Mouse (Mus musculus) embryo, embryonic 11 days (tissue): ENCODE measurements around the gene Bysl.
"Not testable (repeated sequence)": the region's sequence is repeated elsewhere in the genome, so short reads cannot be mapped to it uniquely, and the experiment has no call there.

Source experiments
- DNase-seq: peaks from one replicate; pipeline ENCODE4 v3.0.0-alpha.2; 2015

The Bysl gene

GRCm38 (mm10) chr17:47610849-47611660 lies at the start of gene Bysl, which contains the start of the genes Med20 and Gm20517:
Gene Bysl (minus strand): TSS chr17:47611492.
Gene Med20 (plus strand): TSS chr17:47611582.
Gene Gm20517 (plus strand): TSS chr17:47611589.
- DNase-seq = peak; percentile 98

- no peak for DNase-seq
Observed at GRCm38 (mm10) chr17:47658741-47659243, 47.5 kb upstream of the Bysl start.

GRCm38 (mm10) chr17:47657901-47658300 lies 46.6 kb upstream of the Bysl start:
- DNase-seq = no peak

GRCm38 (mm10) chr17:47655697-47656096 lies 44.4 kb upstream of the Bysl start:
- DNase-seq = no peak

GRCm38 (mm10) chr17:47654346-47654745 lies 43.1 kb upstream of the Bysl start:
- not testable (repeated sequence) for DNase-seq

GRCm38 (mm10) chr17:47651953-47652352 lies 40.7 kb upstream of the Bysl start:
- DNase-seq = no peak

GRCm38 (mm10) chr17:47648966-47649365 lies 37.7 kb upstream of the Bysl start:
- peak; percentile 20 for DNase-seq

GRCm38 (mm10) chr17:47646683-47647082 lies 35.4 kb upstream of the Bysl start:
- DNase-seq = peak; percentile 74

GRCm38 (mm10) chr17:47642992-47643391 lies 31.7 kb upstream of the Bysl start:
- no peak for DNase-seq

GRCm38 (mm10) chr17:47633999-47634770 lies 22.9 kb upstream of the Bysl start:
- no peak for DNase-seq

GRCm38 (mm10) chr17:47632181-47632840 lies 21.0 kb upstream of the Bysl start:
- no peak for DNase-seq

GRCm38 (mm10) chr17:47630678-47631065 lies 19.4 kb upstream of the Bysl start, which contains the start of gene Usp49:
Gene Usp49 (plus strand): TSS chr17:47630690.
- DNase-seq = no peak

GRCm38 (mm10) chr17:47629717-47630677 lies 18.7 kb upstream of the Bysl start:
- DNase-seq = no peak

- peak; percentile 98 for DNase-seq
Observed at GRCm38 (mm10) chr17:47628851-47629676, 17.8 kb upstream of the Bysl start.

GRCm38 (mm10) chr17:47627791-47628190 lies 16.5 kb upstream of the Bysl start:
- no peak for DNase-seq

GRCm38 (mm10) chr17:47626031-47626430 lies 14.7 kb upstream of the Bysl start:
- no peak for DNase-seq

GRCm38 (mm10) chr17:47625088-47625487 lies 13.8 kb upstream of the Bysl start:
- no peak for DNase-seq

GRCm38 (mm10) chr17:47624572-47624971 lies 13.3 kb upstream of the Bysl start:
- DNase-seq = not testable (repeated sequence)

- DNase-seq = no peak
Observed at GRCm38 (mm10) chr17:47622912-47623554, 11.7 kb upstream of the Bysl start.
